Mouse (Mus musculus) heart, postnatal 10 days (tissue): Measurements from ENCODE around the gene Junb. TPM values are rescaled to one million over a fixed set of nuclear protein-coding genes. Genes with fewer than 3 reads are reported as not detected.
A peak's percentile ranks its signal among the peaks of the same experiment; 100 is the strongest.

Source experiments
- DNase-seq, 2 experiments: peaks; one replicate each; pipeline ENCODE4 v3.0.0; 2021
- intact Hi-C: fragments of 180-260 bp; cut with DNase I; formaldehyde crosslinking; loops from one replicate; pipeline ENCODE4 v1.15.1; 2025
- total RNA-seq, 2 experiments: library from RNA; stranded (reverse); gene quantifications; 2 replicates each; pipeline ENCODE4 v1.2.3; 2021

Junb gene
- total RNA-seq, 2 experiments from 2014 or later, result 12.6 to 12.7 TPM

DNA sequence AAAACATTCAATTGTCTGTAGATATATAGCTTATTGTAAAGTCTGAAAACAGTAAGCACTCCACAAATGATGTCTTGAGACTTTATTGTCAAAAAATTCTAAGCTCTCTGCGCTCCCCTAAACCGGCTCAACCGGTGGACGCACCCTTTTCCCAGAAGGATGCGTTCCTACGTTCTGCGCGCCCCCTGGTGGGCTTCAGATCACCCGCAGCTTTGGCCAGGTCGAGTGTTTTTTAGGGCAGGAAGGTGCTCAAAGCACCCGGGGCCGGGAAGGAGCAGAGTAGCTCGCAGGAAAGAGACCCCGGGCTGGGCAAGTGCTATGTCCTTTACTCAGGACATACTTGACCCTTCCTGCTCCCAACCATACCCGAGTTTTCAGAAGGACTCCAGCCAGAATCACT, 11.3 kb upstream of the Junb start:
- peak; percentile 96 to 98 for DNase-seq
- intact Hi-C loops, result loop anchor here (1.0 kb wide), 1 partner anchor 16 kb away; no protein-coding TSS in a partner anchor

- DNase-seq, result peak; percentile 58 to 61
- intact Hi-C loops, result no loop called here
Observed at GRCm38 (mm10) chr8:84989311-84989731, 10.8 kb upstream of the Junb start.

GRCm38 (mm10) chr8:84987903-84988302, 9.4 kb upstream of the Junb start:
- intact Hi-C loops, result no loop called here
- peak; percentile 66 to 73 for DNase-seq

GRCm38 (mm10) chr8:84987388-84987787, 8.9 kb upstream of the Junb start:
- intact Hi-C loops, result no loop called here

DNA sequence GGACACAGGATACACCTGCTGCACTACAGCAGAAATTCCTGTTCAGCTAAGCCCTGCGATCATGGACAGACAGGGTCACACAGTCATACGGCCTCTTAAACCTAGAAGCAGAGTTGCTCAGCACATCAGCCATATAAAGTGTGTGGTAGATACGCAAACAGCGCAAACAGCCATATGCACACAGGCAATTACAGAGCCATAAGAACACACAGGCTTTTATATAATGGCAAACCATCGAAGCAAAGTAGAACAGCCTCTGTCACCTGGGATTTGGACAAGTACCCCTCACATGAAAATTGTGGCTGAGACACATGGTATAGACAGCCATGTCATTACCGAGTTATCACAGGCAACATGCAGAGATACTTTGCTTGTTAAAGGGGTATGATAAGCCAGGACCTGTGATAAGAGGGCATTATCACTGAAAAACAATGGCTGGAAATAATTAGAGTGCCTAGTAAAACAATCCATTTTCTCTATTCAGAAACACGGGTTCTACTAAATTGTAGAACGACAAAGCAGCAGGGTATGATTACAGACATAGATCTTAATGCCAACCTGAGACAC, 7.9 kb upstream of the Junb start:
- DNase-seq, result no peak
- intact Hi-C loops, result no loop called here

More at GRCm38 (mm10) chr8:84987388-84987787, 8.9 kb upstream of the Junb start:
- no peak for DNase-seq

DNA sequence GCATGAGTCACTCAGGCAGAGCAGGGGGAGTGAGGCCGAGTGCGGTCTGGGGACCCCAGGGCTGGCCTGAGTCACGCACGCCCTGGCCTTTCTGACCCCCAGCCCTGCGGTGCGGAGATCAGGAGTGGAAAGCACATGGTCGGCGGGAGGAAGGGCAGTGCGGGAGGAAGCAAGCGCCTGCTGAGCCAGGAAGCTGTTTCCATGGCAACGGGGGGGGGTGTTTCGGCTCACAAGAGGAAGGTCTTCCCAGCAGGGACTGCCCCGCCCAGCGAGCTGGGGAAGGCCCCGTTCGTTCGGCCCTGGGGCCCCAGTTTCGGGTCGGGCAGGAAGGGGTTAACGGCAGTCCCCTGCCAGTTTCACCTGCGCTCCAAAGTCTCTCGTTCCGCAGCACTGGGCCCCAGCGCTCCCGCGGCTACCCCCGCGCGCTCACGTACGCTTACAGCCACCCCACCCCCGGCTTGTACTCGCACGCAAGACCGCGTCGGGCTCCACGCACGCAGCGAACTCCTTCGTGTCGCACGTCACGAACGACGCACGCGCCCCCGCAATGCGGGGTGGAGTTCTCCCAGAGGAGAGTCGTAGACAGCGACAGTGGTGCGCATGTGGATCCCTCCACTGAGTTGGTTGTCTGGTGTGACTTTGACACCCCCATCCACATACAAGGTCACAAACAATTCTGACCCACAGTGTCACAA, 7.3 kb upstream of the Junb start:
- DNase-seq, result peak; percentile 91
- intact Hi-C loops, result no loop called here

DNA sequence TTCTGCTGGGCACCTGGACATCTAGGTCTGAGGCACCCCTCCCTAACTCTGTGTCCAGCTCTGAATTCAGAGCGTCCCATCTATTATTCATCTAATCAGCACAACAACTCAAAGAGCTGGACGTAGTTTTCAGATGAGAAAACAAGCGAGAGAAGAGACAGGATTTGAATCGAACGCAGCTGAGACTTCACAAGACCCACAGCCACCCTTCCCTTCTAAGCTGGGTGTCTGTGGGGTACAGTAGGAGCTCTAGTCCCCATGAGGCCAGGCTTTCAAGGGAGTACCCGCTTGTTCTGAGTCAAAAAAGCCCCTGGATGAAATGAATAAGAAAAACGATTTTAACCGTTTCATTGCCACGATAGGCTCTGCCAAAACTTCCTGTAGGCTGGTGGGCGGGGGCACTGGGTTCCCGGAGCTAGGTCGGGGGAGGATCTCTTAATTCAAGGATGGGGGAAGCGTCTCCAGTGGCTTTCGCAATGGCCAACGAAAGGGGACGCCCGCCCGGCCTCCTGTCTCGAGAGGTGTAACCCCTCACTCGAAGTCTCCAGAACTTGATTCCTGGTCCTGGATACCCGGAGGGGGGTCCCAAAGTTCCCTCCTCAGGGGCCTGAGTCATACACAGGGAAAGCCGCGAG, 6.6 kb upstream of the Junb start:
- DNase-seq, result no peak
- intact Hi-C loops, result no loop called here

- intact Hi-C loops, result no loop called here
- no peak for DNase-seq
Observed at GRCm38 (mm10) chr8:84984294-84985048, 6.0 kb upstream of the Junb start.

GRCm38 (mm10) chr8:84982499-84983011, 4.0 kb upstream of the Junb start:
- no peak for DNase-seq
- intact Hi-C loops, result no loop called here

DNA sequence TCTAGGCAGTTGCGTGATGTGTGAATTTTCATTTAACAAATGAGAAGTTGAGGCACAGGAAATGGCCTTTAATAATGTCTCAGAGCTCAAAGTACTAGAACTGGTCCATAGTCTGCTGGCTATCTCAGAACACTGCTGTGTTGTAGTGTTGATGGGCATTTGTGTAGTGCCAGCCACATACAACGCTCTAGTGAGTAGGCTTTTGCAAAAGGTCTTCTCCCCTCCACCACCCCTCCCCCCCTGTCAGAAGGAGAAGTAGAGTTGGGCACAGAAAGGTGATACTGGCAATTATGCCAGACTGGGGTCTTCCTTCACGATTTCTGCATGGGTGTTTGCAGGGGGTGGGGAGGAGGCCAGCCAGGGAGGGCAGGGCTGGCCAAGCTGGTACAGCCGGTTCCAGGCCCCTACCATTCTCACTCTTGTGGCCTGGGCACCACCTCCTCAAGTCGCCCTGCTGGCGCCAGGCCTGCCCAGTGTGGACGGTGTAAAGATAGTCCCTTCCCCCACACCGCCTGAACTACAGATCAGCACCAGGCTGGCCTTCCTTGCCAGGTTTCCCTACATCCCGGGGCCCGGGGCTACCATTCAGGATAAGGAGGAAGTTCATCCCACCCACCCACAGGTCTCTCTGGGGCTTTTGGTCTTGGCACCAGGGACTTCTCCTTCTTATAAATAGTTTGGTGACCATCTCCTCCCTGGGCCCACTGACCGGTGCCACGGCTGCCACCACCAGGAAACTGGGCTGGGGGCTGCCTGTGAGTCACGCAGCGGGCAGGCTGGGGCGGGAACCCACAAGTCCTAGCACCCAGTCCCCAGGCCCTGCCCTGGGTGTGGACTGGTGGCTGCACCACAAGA, 3.4 kb upstream of the Junb start:
- intact Hi-C loops, result no loop called here
- no peak for DNase-seq

- peak; percentile 87 to 88 for DNase-seq
- intact Hi-C loops, result no loop called here
Observed at GRCm38 (mm10) chr8:84980622-84981358, 2.3 kb upstream of the Junb start.

- intact Hi-C loops, result loop anchor here (5.0 kb wide), 1 partner anchor 318 kb away; the partner anchor contains the start of gene Ier2
- peak; percentile 93 to 95 for DNase-seq
Observed at GRCm38 (mm10) chr8:84979599-84980421, 1.3 kb upstream of the Junb start.

- DNase-seq, result peak; percentile 76 to 79
- intact Hi-C loops, result loop anchor here (5.0 kb wide), 1 partner anchor 315 kb away; the partner anchor contains the start of gene Ier2
Observed at GRCm38 (mm10) chr8:84977435-84978247, 877 bp downstream of the Junb start.

DNA sequence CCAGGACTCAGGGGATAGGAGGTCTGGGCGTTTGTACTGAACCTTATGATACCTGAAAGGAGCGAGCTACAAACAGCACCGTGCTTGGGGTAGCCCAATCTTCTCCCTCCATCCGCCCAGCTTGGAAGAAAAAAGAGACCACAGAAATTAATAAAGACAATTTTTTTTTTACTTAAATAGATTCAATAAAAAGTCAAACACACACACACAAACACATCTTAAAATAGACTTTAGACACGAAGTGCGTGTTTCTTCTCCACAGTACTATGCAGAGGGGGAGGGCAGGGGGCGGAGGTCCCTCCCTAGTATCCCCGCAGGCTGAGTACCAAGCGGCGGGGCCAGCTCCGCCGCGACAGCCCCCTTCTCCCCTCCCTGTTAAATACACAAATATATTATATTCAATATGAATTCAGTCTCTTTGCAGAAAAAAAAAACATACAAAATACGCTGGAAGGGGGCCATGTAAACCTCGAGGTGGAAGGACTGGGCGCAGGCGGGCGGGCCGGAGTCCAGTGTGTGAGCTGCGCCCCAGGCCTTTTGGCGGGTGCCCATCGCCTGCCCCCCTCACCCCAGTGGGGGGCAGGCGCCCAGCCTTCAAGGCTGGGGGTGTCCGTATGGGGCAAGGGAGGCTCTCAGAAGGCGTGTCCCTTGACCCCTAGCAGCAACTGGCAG, 1.6 kb downstream of the Junb start:
- intact Hi-C loops, result loop anchor here (5.0 kb wide), 1 partner anchor 315 kb away; the partner anchor contains the start of gene Ier2

DNA sequence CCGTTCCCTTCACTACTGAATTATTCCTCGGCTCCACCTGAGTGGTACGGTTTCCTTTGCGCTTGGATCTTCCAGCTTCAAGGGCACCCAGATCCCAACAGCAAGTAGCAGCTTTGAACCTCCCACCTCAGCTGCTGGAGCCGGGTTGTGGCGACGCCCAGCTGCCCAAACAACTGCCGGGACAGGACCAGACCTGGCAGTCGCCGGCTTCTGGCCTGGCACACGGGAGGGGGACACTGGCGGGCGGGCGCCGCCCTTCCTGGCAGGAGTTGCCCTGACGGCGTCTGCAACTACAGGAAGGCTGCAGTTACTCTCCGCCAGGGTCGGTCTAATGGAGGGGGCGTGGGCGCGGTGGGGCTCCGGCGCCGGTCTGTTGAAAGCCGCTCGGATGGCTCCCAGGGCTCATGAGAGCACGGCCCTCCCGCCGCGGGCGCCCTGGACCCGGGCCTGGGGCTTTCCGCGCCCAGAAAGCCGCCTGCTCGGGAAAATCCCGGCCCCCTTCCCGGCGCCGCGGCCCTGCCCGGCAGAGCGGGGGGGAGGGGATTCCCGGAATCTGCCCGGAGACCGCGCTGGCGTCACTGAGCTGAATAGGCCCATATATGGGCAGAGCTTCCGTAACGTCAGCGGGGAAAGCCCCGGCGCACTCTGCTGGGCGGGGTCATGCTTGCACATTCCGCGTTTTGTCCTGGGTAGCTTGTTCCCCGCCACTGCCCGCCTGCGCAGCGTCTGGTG, 2.3 kb downstream of the Junb start:
- DNase-seq, result peak; percentile 98
- intact Hi-C loops, result loop anchor here (5.0 kb wide), 1 partner anchor 314 kb away; the partner anchor contains the start of gene Ier2

More for the DNA sequence above, 1.6 kb downstream of the Junb start:
- peak in 1 of 2 experiments; percentile 47 for DNase-seq

- intact Hi-C loops, result loop anchor here (2.0 to 5.0 kb wide), 2 partner anchors 49 to 313 kb away; partner anchors contain the start of genes Asna1 and Ier2
- peak; percentile 69 to 82 for DNase-seq
Observed at GRCm38 (mm10) chr8:84975434-84975833, 3.1 kb downstream of the Junb start.
